Mouse (Mus musculus) intestine, embryonic 16.5 days (tissue): Measurements from ENCODE around the gene Zfp579. TPM values are rescaled to one million over a fixed set of nuclear protein-coding genes. Genes with fewer than 3 reads are reported as not detected.

Experiments
- polyA plus RNA-seq: library from polyadenylated mRNA; unstranded; fragments of >200 nt; fragmentation: Nextera tagmentation; extraction: Ambion mirVana; gene quantifications from 2 replicates; pipeline ENCODE4 v1.2.1, GENCODE M21; 2015

Zfp579 gene
- polyA plus RNA-seq, 1 experiment from 2014 or later = 21.7 TPM

Other genes starting within 250 kb of the Zfp579 start
- 38.1 and 50.6 TPM in 2 replicates for gene Cox6b2, start 243.1 kb downstream of the Zfp579 start, polyA plus RNA-seq
- not detected in 2 replicates for gene Fam71e2, start 224.9 kb downstream of the Zfp579 start, polyA plus RNA-seq
- gene Il11, start 213.3 kb downstream of the Zfp579 start, polyA plus RNA-seq = 0.09 TPM in 1 of 2 replicates, not detected in the other
- gene Tmem190, start 213.2 kb downstream of the Zfp579 start, polyA plus RNA-seq = 0.75 and 1.0 TPM in 2 replicates
- gene Tmem238, start 206.5 kb downstream of the Zfp579 start, polyA plus RNA-seq = 32.8 and 35.9 TPM in 2 replicates
- gene Rpl28, start 203.3 kb downstream of the Zfp579 start, polyA plus RNA-seq = 320 and 345 TPM in 2 replicates
- 238 and 256 TPM in 2 replicates for gene Ube2s, start 183.6 kb downstream of the Zfp579 start, polyA plus RNA-seq
- 0.12 and 0.15 TPM in 2 replicates for gene Shisa7, start 151.5 kb downstream of the Zfp579 start, polyA plus RNA-seq
- 17.8 and 22.9 TPM in 2 replicates for gene Isoc2b, start 125.9 kb downstream of the Zfp579 start, polyA plus RNA-seq
- 1.4 TPM in 2 replicates for gene Isoc2a, start 119.0 kb downstream of the Zfp579 start, polyA plus RNA-seq
- gene Gm36210, start 89.6 kb downstream of the Zfp579 start, polyA plus RNA-seq = not detected in 2 replicates
- 2.7 TPM in 2 replicates for gene Zfp628, start 80.9 kb downstream of the Zfp579 start, polyA plus RNA-seq
- 3.1 and 3.6 TPM in 2 replicates for gene Nat14, start 74.1 kb downstream of the Zfp579 start, polyA plus RNA-seq
- gene Ssc5d, start 70.4 kb downstream of the Zfp579 start, polyA plus RNA-seq = 3.6 and 3.7 TPM in 2 replicates
- 0.56 and 0.58 TPM in 2 replicates for gene Sbk2, start 31.8 kb downstream of the Zfp579 start, polyA plus RNA-seq
- not detected in 2 replicates for gene Sbk3, start 25.0 kb downstream of the Zfp579 start, polyA plus RNA-seq
- gene Zfp524, start 18.3 kb upstream of the Zfp579 start, polyA plus RNA-seq = 24.3 and 27.3 TPM in 2 replicates
- 25.4 and 27.1 TPM in 2 replicates for gene Fiz1, start 18.5 kb upstream of the Zfp579 start, polyA plus RNA-seq
- gene Gm44973, start 19.3 kb upstream of the Zfp579 start, polyA plus RNA-seq = 3.6 and 4.7 TPM in 2 replicates
- 3.5 and 4.0 TPM in 2 replicates for gene Zfp865, start 24.2 kb upstream of the Zfp579 start, polyA plus RNA-seq
- 10.1 and 13.7 TPM in 2 replicates for gene Ccdc106, start 24.4 kb upstream of the Zfp579 start, polyA plus RNA-seq
- not detected in 2 replicates for gene 4632433K11Rik, start 38.0 kb upstream of the Zfp579 start, polyA plus RNA-seq
- 7.9 and 8.0 TPM in 2 replicates for gene Zfp784, start 42.3 kb upstream of the Zfp579 start, polyA plus RNA-seq
- gene Zfp580, start 55.4 kb upstream of the Zfp579 start, polyA plus RNA-seq = 18.2 and 20.2 TPM in 2 replicates
- gene U2af2, start 66.0 kb upstream of the Zfp579 start, polyA plus RNA-seq = 107 and 112 TPM in 2 replicates
- 75.0 and 87.4 TPM in 2 replicates for gene Epn1, start 84.1 kb upstream of the Zfp579 start, polyA plus RNA-seq
- gene Rfpl4, start 120.8 kb upstream of the Zfp579 start, polyA plus RNA-seq = not detected in 2 replicates
- 0.67 and 0.80 TPM in 2 replicates for gene Rasl2-9, start 129.8 kb upstream of the Zfp579 start, polyA plus RNA-seq
- not detected in 2 replicates for gene Vmn1r55, start 153.5 kb upstream of the Zfp579 start, polyA plus RNA-seq
- not detected in 2 replicates for gene Vmn1r56, start 200.6 kb upstream of the Zfp579 start, polyA plus RNA-seq
- gene Vmn1r57, start 222.3 kb upstream of the Zfp579 start, polyA plus RNA-seq = not detected in 2 replicates